Mouse (Mus musculus) left cerebral cortex, postnatal 25 days (tissue): ENCODE measurements around the gene Rap1gds1. TPM values are rescaled to one million over a fixed set of nuclear protein-coding genes. Genes with fewer than 3 reads are reported as not detected.
A peak's percentile ranks its signal among the peaks of the same experiment; 100 is the strongest.

Source experiments
- DNase-seq, 2 experiments: peaks; one replicate each; pipeline ENCODE4 v3.0.0; 2022; ENCODE audit warnings: low spot score in 2 of 2, mixed read lengths in 1 of 2
- intact Hi-C: fragments of 180-260 bp; cut with DNase I; formaldehyde crosslinking; loops from one replicate; pipeline ENCODE4 v1.15.1; 2025
- total RNA-seq, 2 experiments: library from RNA; stranded (reverse); gene quantifications; 2 replicates each; pipeline ENCODE4 v1.2.3; 2021

The Rap1gds1 gene
- total RNA-seq, 2 experiments from 2014 or later = 260 to 270 TPM

- DNase-seq = peak in 1 of 2 experiments; percentile 33
- intact Hi-C loops = loop anchor here (10.0 kb wide), 1 partner anchor 107 kb away; the partner anchor contains the start of gene Rap1gds1
These were observed 107.4 kb downstream of the Rap1gds1 start for GRCm38 (mm10) chr3:138967627-138968026.

DNA sequence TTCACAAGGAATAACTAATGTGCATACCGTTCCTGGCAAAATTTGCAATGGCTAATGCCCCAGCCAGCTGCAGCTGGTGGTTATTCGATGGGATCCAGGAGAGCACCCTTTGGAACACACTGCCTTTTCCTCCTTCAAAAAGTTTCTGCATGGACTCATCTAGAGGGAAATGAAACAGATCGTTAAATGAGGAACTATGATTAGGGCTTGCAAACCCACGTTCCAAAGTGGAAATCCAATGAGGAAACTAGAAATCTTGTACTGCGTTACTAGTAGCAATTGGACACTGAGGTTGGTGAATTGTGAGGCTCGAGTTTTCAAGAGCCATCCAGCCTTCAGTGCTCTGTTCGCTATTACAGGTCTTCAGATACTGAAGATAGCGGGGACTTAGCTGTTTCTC, 116.5 kb downstream of the Rap1gds1 start:
- DNase-seq = no peak
- intact Hi-C loops = no loop called here

- DNase-seq = no peak
- intact Hi-C loops = no loop called here
These were observed 119.8 kb downstream of the Rap1gds1 start for GRCm38 (mm10) chr3:138955220-138955619.

DNA sequence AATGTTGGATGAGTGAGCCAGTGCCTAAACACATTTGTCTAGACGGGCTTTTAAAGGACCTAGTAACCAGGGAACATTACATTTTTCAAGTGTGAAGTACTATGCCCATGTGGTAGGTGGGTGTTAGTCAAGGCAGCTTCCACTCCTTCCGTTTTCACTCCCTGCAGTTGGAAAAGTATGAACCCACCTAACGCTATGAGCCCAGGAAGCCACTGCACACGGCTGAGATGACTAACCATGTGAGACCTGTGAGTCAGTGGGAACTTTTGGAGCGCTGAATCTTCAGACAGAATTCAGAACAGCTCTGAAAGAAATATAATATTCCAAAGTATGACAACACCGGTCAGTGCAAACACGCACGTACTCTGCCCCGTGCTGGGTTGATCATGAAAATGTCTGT, 125.9 kb downstream of the Rap1gds1 start:
- intact Hi-C loops = loop anchor here (10.0 kb wide), 1 partner anchor 256 kb away; the partner anchor contains the start of gene Stpg2
- DNase-seq = peak; percentile 51 to 93

DNA sequence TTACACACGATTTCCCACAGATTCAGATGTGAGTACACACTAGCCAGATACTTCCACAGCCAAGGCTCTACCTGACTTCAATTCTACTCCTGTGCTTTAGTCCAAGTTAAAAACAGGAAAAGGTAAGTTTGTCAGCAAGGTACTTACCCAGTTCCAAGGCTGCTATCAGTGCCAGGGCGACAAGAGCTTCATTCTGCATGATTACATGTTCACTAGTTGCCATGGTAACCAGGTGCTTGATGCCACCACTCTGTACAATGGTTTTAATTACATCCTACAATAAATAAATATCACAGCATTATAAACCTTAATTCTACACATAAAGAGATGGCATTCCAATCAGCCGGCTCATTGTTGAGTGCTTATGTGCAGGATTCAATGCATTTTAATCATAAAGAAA, 129.5 kb downstream of the Rap1gds1 start:
- DNase-seq = no peak
- intact Hi-C loops = loop anchor here (10.0 kb wide), 1 partner anchor 259 kb away; the partner anchor contains the start of gene Stpg2

GRCm38 (mm10) chr3:138941604-138942003, 133.4 kb downstream of the Rap1gds1 start:
- DNase-seq = no peak
- intact Hi-C loops = loop anchor here (10.0 kb wide), 1 partner anchor 263 kb away; the partner anchor contains the start of gene Stpg2

- no peak for DNase-seq
- intact Hi-C loops = no loop called here
These were observed 137.8 kb downstream of the Rap1gds1 start for GRCm38 (mm10) chr3:138937241-138937640.

DNA sequence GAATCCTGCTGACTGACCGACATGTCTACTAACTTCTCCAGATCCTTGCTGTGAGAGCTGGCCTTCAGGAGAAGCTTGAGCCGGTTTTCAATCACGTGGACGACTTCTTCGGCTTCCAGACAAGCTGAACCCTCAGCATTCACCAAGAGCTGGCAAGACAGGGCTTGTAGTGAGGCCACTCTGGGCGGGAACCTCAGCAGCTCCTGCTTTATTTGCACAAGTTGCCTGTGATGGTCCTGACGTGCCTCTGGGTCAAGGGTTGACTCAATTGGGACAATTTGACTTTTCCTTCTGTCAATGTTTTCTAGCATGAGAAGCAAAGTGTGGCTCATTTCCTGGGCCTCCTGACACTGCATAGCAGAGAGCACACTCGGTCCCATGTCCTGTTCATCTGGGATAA, 138.2 kb downstream of the Rap1gds1 start:
- no peak for DNase-seq
- intact Hi-C loops = no loop called here

GRCm38 (mm10) chr3:138927437-138927836, 147.6 kb downstream of the Rap1gds1 start:
- no peak for DNase-seq
- intact Hi-C loops = no loop called here

DNA sequence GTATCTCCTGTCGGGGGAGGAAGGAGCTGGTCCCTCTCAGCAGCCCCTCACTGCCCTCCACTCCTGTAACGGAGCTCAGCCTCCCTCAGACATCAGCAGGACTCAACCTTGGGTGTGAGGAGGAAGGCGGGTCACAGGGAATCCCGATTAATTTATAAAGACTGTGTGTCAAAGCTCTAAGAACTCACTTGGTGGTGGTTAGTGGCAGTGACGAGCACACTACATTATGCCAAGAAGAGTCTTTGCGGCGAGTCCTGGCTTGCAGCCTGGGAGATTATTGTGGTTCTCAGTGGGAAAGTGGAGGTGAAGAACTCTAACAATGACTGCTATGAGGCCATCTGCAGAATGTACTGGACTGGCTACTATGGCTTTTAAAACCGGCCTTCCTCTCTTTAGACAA, 148.8 kb downstream of the Rap1gds1 start:
- DNase-seq = no peak
- intact Hi-C loops = no loop called here

DNA sequence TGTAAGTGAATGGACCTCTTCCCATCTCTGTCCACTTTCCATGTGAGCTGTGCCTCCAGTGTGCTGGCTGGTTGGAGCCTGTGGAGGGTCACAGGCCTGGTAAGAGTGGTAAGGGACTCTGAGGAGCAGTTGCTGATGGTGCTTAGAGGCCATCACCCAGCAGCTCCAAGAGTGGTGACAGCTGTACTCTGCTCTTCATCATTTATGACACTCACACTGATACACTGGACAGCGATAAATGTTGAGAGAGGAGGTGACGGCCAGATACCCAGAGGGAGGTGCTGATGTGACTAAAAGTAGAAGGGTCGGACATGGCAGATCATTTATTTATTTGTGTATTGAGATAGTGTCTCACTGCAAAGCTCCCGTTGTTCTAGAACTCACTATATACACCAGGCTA, 156.8 kb downstream of the Rap1gds1 start:
- intact Hi-C loops = no loop called here

GRCm38 (mm10) chr3:138917016-138917415, 158.0 kb downstream of the Rap1gds1 start:
- DNase-seq = no peak
- intact Hi-C loops = no loop called here

More for the DNA sequence above, 156.8 kb downstream of the Rap1gds1 start:
- DNase-seq = no peak

DNA sequence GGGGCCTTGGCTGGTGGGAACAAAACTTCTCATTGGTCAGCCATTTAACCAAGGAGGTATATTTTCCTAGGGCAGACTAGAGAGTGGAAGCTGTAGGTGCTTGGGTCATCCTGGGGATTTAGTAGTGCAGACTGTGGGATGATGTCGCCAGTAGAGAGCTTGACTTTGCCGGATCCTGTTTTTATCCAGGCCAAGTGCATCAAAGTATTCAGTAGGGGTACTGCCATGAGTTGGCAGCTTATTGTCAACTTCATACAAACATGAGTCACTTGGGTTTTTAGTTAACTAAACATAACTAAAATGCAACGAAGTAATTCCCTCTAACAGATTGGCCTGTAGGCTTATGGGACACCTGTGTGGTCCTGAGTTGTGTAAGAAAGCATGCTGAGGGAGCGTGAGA, 158.4 kb downstream of the Rap1gds1 start:
- no peak for DNase-seq
- intact Hi-C loops = no loop called here

GRCm38 (mm10) chr3:138914626-138915288, 160.2 kb downstream of the Rap1gds1 start:
- DNase-seq = peak in 1 of 2 experiments; percentile 54
- intact Hi-C loops = no loop called here

DNA sequence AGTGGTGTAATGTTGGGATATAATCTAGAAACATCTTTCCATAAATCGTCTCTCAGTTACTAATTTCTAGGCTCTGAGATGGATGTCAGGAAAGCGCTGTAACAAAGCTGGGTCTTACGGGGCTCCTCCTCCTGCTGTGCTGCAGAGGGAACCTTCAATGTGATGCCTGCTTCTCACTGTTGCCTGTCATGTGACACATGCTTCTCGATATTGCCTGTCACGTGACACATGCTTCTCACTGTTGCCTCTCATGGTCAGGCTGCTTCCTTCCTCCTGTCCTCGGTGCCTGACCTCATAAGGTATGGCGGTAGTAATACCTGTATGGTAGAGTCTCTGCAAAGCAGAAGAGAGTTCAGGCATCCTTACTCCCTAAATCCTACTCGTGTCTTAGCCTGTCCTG, 162.5 kb downstream of the Rap1gds1 start:
- intact Hi-C loops = no loop called here
- no peak for DNase-seq

DNA sequence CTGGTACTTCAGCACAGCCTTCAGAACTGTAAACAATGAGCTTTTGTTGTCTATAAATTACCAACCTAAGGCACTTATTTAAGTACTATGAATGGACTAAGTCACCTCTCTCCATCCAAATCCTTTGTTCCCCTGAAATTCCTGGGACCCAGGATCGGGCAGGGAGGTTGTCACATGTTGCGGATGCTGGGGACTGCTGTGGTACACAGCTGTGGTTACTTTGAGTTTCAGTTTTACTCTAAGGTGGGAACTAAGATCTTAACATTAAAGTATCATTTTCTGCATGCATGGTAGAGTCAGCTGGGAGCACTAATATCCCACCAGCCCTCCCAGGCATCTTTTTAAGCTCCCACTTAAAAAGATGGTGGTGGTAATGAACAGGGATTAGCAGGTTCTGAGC, 165.7 kb downstream of the Rap1gds1 start:
- DNase-seq = no peak
- intact Hi-C loops = loop anchor here (5.0 to 10.0 kb wide), 4 partner anchors 107 to 345 kb away; no protein-coding TSS in a partner anchor

DNA sequence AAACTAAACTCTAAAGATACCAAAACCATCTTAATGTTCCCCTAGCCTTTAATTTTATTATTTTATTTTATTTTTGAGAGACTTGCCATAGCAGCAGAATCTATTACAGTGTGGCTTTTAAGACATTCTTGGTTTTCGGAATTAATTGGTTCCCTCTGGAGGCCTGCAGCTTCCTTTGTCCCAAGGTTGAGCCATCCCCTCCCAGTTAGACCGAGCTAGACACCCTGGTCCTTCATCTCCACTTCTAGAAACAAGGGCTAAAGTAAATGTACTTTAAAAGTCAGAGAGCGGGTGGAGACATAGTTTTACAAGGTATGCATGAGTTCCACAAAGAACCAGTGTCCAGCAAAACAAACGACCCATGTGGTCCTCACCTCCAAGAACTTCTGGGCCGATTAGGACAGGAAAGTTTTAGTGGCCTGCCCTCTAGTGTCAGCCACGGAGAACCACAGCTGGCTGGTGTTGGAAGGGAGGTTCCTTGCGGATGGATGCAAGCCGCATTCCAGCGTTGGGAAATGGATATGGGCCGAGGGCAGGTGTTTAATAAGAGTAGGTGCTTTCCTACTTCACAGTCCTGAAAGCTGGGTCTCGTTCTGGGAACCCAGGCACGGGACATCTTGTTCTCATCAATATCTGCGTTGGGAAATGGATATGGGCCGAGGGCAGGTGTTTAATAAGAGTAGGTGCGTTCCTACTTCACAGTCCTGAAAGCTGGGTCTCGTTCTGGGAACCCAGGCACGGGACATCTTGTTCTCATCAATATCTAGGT, 168.7 kb downstream of the Rap1gds1 start:
- DNase-seq = peak; percentile 66 to 77
- intact Hi-C loops = loop anchor here (2.0 to 10.0 kb wide), 5 partner anchors 104 to 341 kb away; partner anchors contain the start of gene Tspan5

GRCm38 (mm10) chr3:138905678-138906077, 169.3 kb downstream of the Rap1gds1 start:
- intact Hi-C loops = loop anchor here (2.0 to 10.0 kb wide), 5 partner anchors 103 to 341 kb away; partner anchors contain the start of gene Tspan5
- peak in 1 of 2 experiments; percentile 46 for DNase-seq

- intact Hi-C loops = loop anchor here (5.0 to 10.0 kb wide), 3 partner anchors 273 to 336 kb away; no protein-coding TSS in a partner anchor
- peak in 1 of 2 experiments; percentile 92 for DNase-seq
These were observed 174.3 kb downstream of the Rap1gds1 start for GRCm38 (mm10) chr3:138900571-138901141.

DNA sequence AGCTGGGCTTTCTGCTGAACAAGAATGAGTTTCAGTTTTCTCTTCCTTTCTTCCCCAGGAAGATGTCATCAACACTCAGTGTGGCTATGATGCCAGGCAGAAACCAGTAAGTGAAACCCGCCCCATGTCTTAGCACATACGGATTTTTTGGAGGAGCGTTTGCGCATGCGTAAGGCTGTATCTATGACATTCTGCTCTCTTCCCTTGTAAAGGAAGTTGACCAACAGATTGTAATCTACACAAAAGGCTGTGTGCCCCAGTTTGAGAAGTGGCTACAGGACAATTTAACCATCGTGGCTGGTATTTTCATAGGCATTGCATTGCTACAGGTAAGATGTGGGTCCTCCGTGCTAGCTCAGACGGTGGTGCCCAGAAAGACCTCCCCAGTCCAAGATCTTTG, 176.9 kb downstream of the Rap1gds1 start:
- DNase-seq = no peak
- intact Hi-C loops = no loop called here
